Mouse (Mus musculus): ENCODE measurements around the gene Calml3.

GRCm38 (mm10) chr13:3768621-3769020 is 35.5 kb downstream of the Calml3 start:
- TF ChIP-seq POLR2A (IDR thresholded peaks at IDR 0.05; ENCODE audit: extremely low read depth, insufficient read depth, low read length): no peak
- no peak for TF ChIP-seq CTCF (IDR thresholded peaks at IDR 0.05; ENCODE audit: extremely low read depth, insufficient read depth, low read length)

All from cortical plate, adult 2 months (tissue).